Comparison of ENCODE assay signal across 9 mouse cellular contexts in genomic region chr10:94426921-94427270, GRCm38 (mm10).
A peak's percentile ranks its signal among the peaks of the same experiment; 100 is the strongest.
DNase-seq lines count a peak whose midpoint lies in the region; ATAC-seq and TF ChIP-seq lines count a peak whose summit lies in the region.
"Had no signal": no experiment of that assay in that cellular context is flagged by ENCODE, and none has a peak within 500 bp of the region (broad histone marks: within the 10 kb centered on the region; RNA-seq: fewer than 3 reads in every experiment).

No protein-coding gene starts in this region.

- DNase-seq in frontal cortex, postnatal 25 days (ENCODE audit: low spot score in 2 of 2), result no peak
- no peak for DNase-seq in lung, postnatal 4 days
- DNase-seq in thymus, adult 2 months, result peak; percentile 11
- DNase-seq in thymus, postnatal 25 days, result no peak
- DNase-seq in left cerebral cortex, postnatal 36 days (ENCODE audit: low spot score in 2 of 2), result no peak
- no peak for DNase-seq in ovary, postnatal 14 days (ENCODE audit: low spot score)

- 0 out of 2 replicates have a peak, but pooled peaks have one; percentile 28 for ATAC-seq in frontal cortex, adult (ENCODE audit: low TSS enrichment)
- ATAC-seq in lung, embryonic 15.5 days (ENCODE audit: borderline replicate concordance, extremely low read depth, low FRiP score, low TSS enrichment), result no peak

- 85% methylated on average over 15 of the region's 15 CpGs for WGBS in lung, embryonic 15.5 days
- 91% methylated on average over 15 of the region's 15 CpGs for WGBS in thymus, adult 2 months

- H3K4me2 ChIP-seq in lung, embryonic 15.5 days, result no peak overlapping the region; the same call in 1 of the 2 replicates
- H3K4me2 ChIP-seq: limb, embryonic 13.5 days had no signal

- no peak for TF ChIP-seq CTCF in thymus, adult 2 months (IDR thresholded peaks at IDR 0.05; ENCODE audit: borderline replicate concordance, control insufficient read depth, extremely low read depth, insufficient read depth, low read length, poor library complexity)

- H3K4me1 ChIP-seq in lung, embryonic 15.5 days, result no peaks in the 10 kb centered on the region; the same call in 1 of the 2 replicates
- peaks cover 14% of the 10 kb centered on the region for H3K4me1 ChIP-seq in thymus, adult 2 months (replicated peaks; ENCODE audit: control insufficient read depth, insufficient read depth, low read length)

- H3K36me3 ChIP-seq in lung, embryonic 15.5 days, result no peaks in the 10 kb centered on the region
- H3K36me3 ChIP-seq in thymus, adult 2 months (ENCODE audit: control insufficient read depth, insufficient read depth, low read length), result no peaks in the 10 kb centered on the region
- H3K36me3 ChIP-seq: limb, embryonic 13.5 days had no signal

- peak overlapping the region; percentile 6; the same call in 1 of the 2 replicates for H3K27ac ChIP-seq in lung, embryonic 15.5 days
- H3K27ac ChIP-seq in thymus, adult 2 months (ENCODE audit: control insufficient read depth, insufficient read depth, low read length), result peak overlapping the region; percentile 19; the same call in 1 of the 2 replicates
- H3K27ac ChIP-seq: limb, embryonic 13.5 days had no signal

- no peaks in the 10 kb centered on the region for H3K27me3 ChIP-seq in lung, embryonic 15.5 days
- H3K27me3 ChIP-seq in thymus, adult 2 months (ENCODE audit: control insufficient read depth, insufficient read depth, low read length), result no peaks in the 10 kb centered on the region
- H3K27me3 ChIP-seq: limb, embryonic 13.5 days had no signal

- no peaks in the 10 kb centered on the region for H3K9me3 ChIP-seq in lung, embryonic 15.5 days
- H3K9me3 ChIP-seq: limb, embryonic 13.5 days had no signal

- no peak for TF ChIP-seq POLR2A in thymus, adult 2 months (IDR thresholded peaks at IDR 0.05; ENCODE audit: control insufficient read depth, extremely low read depth, insufficient read depth, low read length, poor library complexity)

- no peak overlapping the region for H3K9ac ChIP-seq in lung, embryonic 15.5 days
- H3K9ac ChIP-seq: limb, embryonic 13.5 days had no signal

- intact Hi-C loops in left cerebral cortex, postnatal 36 days (cut with DNase I), result loop anchor here (5.0 kb wide), 1 partner anchor 90 kb away; no protein-coding TSS in a partner anchor

- H3K4me3 ChIP-seq in lung, embryonic 15.5 days, result no peak overlapping the region
- no peak overlapping the region for H3K4me3 ChIP-seq in thymus, adult 2 months (ENCODE audit: control insufficient read depth, insufficient read depth, low read length)
- H3K4me3 ChIP-seq: limb, embryonic 13.5 days had no signal
